8 mouse cellular contexts compared by ENCODE assay signal in genomic region chr5:147956821-147957564, GRCm38 (mm10). TPM values are rescaled to one million over a fixed set of nuclear protein-coding genes. Genes with fewer than 3 reads are reported as not detected.
A peak's percentile ranks its signal among the peaks of the same experiment; 100 is the strongest.
DNase-seq lines count a peak whose midpoint lies in the region; ATAC-seq and TF ChIP-seq lines count a peak whose summit lies in the region.

Gene Mtus2, plus strand, starts transcription at chr5:147957320.

- peak within 1 kb of the TSS; percentile 70 for H3K4me2 ChIP-seq in hindbrain, postnatal 0 days (ENCODE audit: low read depth, low read length)

- no peaks in the 10 kb centered on the region for H3K4me1 ChIP-seq in hindbrain, postnatal 0 days (ENCODE audit: insufficient read depth, low read length)

- DNase-seq in adrenal gland, postnatal 14 days = peak; percentile 90
- peak; percentile 91 for DNase-seq in embryo, embryonic 11 days
- peak; percentile 84 for DNase-seq in gastrocnemius, postnatal 14 days
- DNase-seq in hindbrain, postnatal 0 days (ENCODE audit: low spot score) = peak; percentile 90
- peak; percentile 88 to 94 for DNase-seq in left cerebral cortex, adult 2 months (ENCODE audit: extremely low spot score in 1 of 2, low spot score in 2 of 2)
- DNase-seq in lung, postnatal 36 days = peak; percentile 79
- peak; percentile 89 for DNase-seq in right cerebral cortex, adult 18-20 months
- DNase-seq in urinary bladder, adult 18-20 months (ENCODE audit: low spot score in 2 of 2) = peak; percentile 51 to 78

- H3K9ac ChIP-seq in hindbrain, postnatal 0 days (replicated peaks; ENCODE audit: low read length) = peak within 1 kb of the TSS; percentile 69

- H3K36me3 ChIP-seq in hindbrain, postnatal 0 days (ENCODE audit: insufficient read depth, low read length) = no peaks in the 10 kb centered on the region

- peak; percentile 94 for ATAC-seq in hindbrain, postnatal 0 days

- no peaks in the 10 kb centered on the region; the same call in 1 of the 2 replicates for H3K27me3 ChIP-seq in hindbrain, postnatal 0 days (ENCODE audit: insufficient read depth, low read length)

- intact Hi-C loops in gastrocnemius, postnatal 14 days (cut with DNase I; ENCODE audit: low total_unique reads) = no loop called here
- intact Hi-C loops in left cerebral cortex, adult 2 months (cut with DNase I) = loop anchor here (1.0 kb wide), 3 partner anchors 133 to 282 kb away; no protein-coding TSS in a partner anchor

- peak within 1 kb of the TSS; percentile 59 for H3K4me3 ChIP-seq in hindbrain, postnatal 0 days (ENCODE audit: low read length)
- peak within 1 kb of the TSS; percentile 66 for H3K4me3 ChIP-seq in left cerebral cortex, adult 2 months

- WGBS in hindbrain, postnatal 0 days = under 1% methylated on average over 54 of the region's 55 CpGs

- H3K9me3 ChIP-seq in hindbrain, postnatal 0 days (ENCODE audit: low read length) = no peaks in the 10 kb centered on the region

- peak; percentile 81 for TF ChIP-seq CTCF in hindbrain, postnatal 0 days (IDR thresholded peaks at IDR 0.05; ENCODE audit: low read depth)
- peak; percentile 97 for TF ChIP-seq CTCF in left cerebral cortex, adult 2 months (IDR thresholded peaks at IDR 0.05)

- H3K27ac ChIP-seq in hindbrain, postnatal 0 days = peak within 1 kb of the TSS; percentile 81
- peak within 1 kb of the TSS; percentile 96 for H3K27ac ChIP-seq in left cerebral cortex, adult 2 months

RNA-seq across cellular contexts. Expression of gene Mtus2, which starts in this region (rescaled TPM):
- 2.4 and 3.5 TPM in 2 replicates for total RNA-seq in adrenal gland, postnatal 14 days (2021)
- under 1 TPM; 0.35 to 0.73 TPM for total RNA-seq in gastrocnemius, postnatal 14 days (2021)
- total RNA-seq in hindbrain, postnatal 0 days (2014; rRNA removed) = 40.4 and 50.2 TPM in 2 replicates
- polyA plus RNA-seq in hindbrain, postnatal 0 days (2015; fragmentation: Nextera tagmentation; extraction: Ambion mirVana) = 31.3 and 33.6 TPM in 2 replicates
- total RNA-seq in left cerebral cortex, adult 2 months (2021) = 10 to 100 TPM; 38.4 to 42.0 TPM

Comparison
In these comparisons a context has a peak if more than half of its experiments do, and no peak if none do; other contexts are left out.
1. Peak in every context shown above with its lines: DNase-seq, ATAC-seq, H3K4me3 ChIP-seq and H3K27ac ChIP-seq.
2. Peak in DNase-seq in gastrocnemius, postnatal 14 days; RNA of the gene not detected or under 1 TPM.